Mouse (Mus musculus) erythroid progenitor cell, adult 5-6 weeks (primary cell): ENCODE data around the gene Ppm1k. TPM values are rescaled to one million over a fixed set of nuclear protein-coding genes. Genes with fewer than 3 reads are reported as not detected.
A peak's percentile ranks its signal among the peaks of the same experiment; 100 is the strongest.
"Not testable (repeated sequence)": the region's sequence is repeated elsewhere in the genome, so short reads cannot be mapped to it uniquely, and the experiment has no call there.

Experiments
- ATAC-seq: replicated peaks from 2 replicates; pipeline ENCODE4 v1.8.0; 2016; ENCODE audit warnings: moderate number of reproducible peaks, mild to moderate bottlenecking, moderate TSS enrichment, inconsistent platforms; ENCODE audit not compliant: poor library complexity, low FRiP score, severe bottlenecking
- total RNA-seq, 2 experiments: library from RNA; stranded (forward) in 1 of 2; stranded (reverse) in 1 of 2; fragments of 150-400 nt in 1 of 2; fragments of 186-747, 209-891 nt in 1 of 2; gene quantifications; 2 replicates each; pipeline versions ENCODE4 v1.2.3 to v1.2.4; 2015 to 2017; ENCODE audit warnings: low replicate concordance in 2 of 2

Ppm1k gene
- 0.42 and 1.4 TPM in 2 replicates for total RNA-seq (2015; ENCODE audit: low replicate concordance)
- 0.91 and 21.4 TPM in 2 replicates for total RNA-seq (2017; ENCODE audit: low replicate concordance)

DNA sequence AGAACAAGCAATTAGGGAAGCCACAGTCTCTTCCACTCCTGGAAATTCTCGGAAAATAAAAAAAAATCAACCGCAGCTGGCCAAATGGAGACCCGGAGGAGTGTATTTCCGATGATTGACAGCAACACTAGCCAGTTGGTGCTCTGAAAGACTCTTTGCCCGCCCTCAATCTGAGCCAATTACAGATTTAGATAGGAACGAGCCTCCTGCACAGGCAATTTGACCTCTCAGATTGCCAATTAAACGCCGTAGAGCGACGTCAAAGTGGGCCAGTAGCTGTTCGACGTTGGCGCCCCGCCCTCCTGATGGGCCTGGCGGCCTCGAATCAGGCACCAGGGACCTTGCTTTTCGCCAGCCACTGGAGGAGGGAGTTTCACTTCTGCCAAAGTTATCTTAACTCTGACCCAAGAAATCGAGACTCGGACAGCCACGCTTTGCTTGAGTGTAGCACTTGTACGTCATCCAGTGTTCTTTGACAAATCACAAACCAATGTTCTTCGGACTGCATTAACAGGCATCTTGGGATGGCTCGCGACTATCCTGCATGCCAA is at the start of gene Ppm1k:
Gene Ppm1k, minus strand, starts transcription at position 83 of the 551 bp plus-strand sequence.
- ATAC-seq, result peak; percentile 96

DNA sequence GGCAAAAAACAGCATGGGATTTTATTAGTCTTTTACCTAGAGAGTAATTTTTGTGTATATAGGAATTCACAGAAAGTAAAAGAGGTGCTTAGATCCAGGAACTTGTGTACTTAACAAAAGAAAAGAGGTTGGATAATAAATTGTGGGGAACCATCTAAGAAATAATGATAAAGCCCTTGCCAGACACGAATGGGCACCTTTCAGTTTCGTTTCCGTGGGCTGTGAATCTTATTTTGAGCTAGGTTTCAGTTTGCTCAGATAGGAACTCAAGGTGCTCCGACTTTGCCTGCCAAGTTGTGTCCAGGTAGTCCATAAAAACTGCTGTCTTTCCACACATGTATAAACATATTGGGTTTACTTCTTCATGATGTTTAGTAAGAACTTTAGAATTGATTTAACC is 47.1 kb upstream of the Ppm1k start:
- peak; percentile 53 for ATAC-seq

DNA sequence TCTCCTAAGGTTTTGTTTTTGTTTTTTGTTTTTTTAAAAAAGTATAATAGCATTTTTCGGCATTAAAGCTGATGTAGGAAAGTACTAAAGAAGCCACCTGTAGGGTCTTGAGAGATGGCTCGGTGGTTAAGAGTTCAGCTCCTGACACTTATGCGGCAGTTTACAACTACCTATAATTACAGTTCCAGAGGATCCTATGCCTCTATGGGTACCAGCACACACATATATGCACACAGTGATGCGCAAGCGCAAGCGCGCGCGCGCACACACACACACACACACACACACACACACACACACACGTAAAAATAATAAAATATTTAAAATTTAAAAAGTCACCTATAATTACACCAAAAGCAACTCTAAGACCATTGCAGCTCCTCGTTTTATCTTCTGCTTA is 46.3 kb upstream of the Ppm1k start:
- peak; percentile 39; the same call in 1 of the 2 replicates for ATAC-seq

- ATAC-seq, result peak; percentile 98
Measured at GRCm38 (mm10) chr6:57580881-57581548, 45.7 kb upstream of the Ppm1k start, which contains the start of gene Herc6. Gene Herc6 (plus strand): TSS chr6:57581000.

- no peak for ATAC-seq
Measured at GRCm38 (mm10) chr6:57571587-57571986, 36.3 kb upstream of the Ppm1k start.

- ATAC-seq, result peak; percentile 63; the same call in 1 of the 2 replicates
Measured at GRCm38 (mm10) chr6:57570170-57570974, 35.1 kb upstream of the Ppm1k start.

DNA sequence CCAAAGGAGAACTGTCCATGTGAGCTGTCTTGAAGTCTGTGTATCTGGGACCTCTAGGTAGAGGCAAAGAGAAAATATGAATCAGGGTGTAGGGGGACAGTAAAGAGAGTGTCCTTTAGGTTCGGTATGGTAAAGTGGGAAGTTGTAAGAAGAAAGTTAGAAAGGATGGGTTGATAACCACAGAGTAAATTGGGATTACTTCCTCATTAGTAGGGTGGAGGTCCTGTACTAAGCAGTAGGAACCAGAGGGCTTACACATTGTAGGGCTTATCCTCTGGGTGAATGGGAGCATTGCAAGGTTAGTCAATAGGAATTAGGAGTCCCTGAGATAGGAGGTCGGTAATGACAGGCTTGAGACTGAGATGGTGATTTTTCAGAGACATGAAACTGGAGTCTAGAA is 32.4 kb upstream of the Ppm1k start:
- ATAC-seq, result no peak

GRCm38 (mm10) chr6:57565452-57565851 is 30.2 kb upstream of the Ppm1k start:
- ATAC-seq, result no peak

- ATAC-seq, result no peak
Measured at GRCm38 (mm10) chr6:57563454-57563853, 28.2 kb upstream of the Ppm1k start.

- ATAC-seq, result no peak
Measured at GRCm38 (mm10) chr6:57557796-57558317, 22.6 kb upstream of the Ppm1k start.

GRCm38 (mm10) chr6:57551211-57551796 is 16.0 kb upstream of the Ppm1k start:
- ATAC-seq, result no peak

GRCm38 (mm10) chr6:57544866-57545265 is 9.6 kb upstream of the Ppm1k start:
- ATAC-seq, result no peak

DNA sequence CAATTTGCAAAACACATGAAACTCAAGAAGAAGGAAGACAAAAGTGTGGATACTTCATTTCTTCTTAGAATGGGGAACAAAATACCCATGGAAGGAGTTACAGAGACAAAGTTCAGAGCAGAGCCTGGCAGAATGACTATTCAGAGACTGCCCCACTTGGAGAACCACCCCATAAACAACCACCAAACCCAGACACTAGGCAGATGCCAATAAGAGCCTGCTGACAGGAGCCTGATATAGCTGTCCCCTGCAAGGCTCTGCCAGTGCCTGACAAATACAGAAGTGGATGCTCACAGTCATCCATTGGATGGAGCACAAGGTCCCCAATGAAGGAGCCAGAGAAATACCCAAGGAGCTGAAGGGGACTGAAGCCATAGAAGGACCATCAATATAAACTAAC is 8.3 kb upstream of the Ppm1k start:
- not testable (repeated sequence) for ATAC-seq

- no peak for ATAC-seq
Measured at GRCm38 (mm10) chr6:57541737-57542335, 6.6 kb upstream of the Ppm1k start.

DNA sequence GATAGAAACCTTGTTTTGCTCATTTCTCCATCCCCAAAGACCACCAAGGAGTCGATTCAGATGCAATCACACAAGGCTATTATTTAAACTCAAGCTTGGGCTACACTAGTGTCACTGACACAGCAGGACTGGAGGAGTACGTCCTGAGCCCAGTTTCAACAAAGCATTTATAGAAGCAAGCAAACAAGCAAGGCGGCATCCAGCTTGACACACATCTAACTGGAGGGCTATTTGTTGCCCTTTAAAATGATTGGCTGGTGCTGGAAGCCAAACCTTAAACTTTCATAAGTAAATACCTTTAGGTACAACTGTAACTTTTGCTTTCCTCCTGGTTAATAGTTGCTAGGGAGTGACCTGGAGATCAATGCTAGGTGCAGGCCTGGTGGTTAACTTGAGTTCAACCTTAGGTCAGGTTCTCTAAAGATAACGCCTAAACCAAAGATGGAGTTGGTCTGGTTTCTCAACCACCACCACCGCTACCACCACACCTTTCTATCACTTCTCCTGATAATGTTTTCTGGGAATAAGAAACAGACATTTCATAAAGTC is 5.8 kb upstream of the Ppm1k start:
- ATAC-seq, result no peak

DNA sequence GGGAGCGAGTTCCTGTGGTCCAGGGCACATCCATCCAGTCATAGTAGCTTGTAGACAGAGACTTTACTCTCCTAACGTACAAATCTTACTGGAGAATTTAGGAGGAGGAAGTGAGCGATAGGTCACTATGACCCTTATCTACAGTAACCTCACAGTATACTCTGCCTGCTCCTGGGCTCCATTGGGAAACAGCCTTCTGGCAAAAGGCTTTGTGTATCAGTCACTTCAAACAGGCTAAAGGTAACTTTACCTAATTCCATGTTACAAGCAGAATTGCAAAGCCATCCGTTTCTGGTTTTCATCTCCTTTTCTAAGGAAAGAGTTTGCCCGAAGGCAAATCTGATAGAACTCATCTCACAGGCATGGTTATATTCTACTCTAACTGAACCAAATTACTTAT is 2.6 kb upstream of the Ppm1k start:
- ATAC-seq, result no peak

DNA sequence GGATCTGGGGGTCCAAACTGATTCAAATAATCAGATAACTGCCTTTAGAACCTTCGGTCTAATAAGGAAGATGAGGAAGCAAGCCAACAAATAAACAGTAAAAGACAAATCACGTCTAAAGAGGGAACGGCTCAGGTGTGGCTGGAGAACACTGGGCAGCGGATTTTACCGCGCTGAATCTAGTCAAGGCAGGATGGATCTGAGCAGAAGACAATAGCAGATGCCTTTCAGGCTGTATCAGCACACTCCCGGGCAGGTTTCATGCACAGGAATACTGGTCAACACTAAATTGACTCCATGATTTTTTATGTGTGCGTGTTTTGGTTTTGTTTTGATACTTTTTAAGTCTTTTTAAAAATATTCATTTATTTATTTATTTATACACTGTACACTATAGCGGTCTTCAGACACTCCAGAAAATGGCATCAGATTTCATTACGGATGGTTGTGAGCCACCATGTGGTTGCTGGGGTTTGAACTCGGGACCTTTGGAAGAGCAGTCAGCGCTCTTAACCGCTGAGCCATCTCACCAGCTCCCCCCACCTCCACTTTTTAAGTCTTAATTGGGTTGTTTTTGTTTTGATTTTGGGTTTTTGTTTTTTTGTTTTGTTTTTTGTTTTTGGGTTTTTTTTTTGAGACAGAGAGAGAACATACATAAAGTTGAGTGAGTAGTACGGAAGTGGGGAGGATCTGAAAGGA is 852 bp upstream of the Ppm1k start:
- no peak for ATAC-seq

DNA sequence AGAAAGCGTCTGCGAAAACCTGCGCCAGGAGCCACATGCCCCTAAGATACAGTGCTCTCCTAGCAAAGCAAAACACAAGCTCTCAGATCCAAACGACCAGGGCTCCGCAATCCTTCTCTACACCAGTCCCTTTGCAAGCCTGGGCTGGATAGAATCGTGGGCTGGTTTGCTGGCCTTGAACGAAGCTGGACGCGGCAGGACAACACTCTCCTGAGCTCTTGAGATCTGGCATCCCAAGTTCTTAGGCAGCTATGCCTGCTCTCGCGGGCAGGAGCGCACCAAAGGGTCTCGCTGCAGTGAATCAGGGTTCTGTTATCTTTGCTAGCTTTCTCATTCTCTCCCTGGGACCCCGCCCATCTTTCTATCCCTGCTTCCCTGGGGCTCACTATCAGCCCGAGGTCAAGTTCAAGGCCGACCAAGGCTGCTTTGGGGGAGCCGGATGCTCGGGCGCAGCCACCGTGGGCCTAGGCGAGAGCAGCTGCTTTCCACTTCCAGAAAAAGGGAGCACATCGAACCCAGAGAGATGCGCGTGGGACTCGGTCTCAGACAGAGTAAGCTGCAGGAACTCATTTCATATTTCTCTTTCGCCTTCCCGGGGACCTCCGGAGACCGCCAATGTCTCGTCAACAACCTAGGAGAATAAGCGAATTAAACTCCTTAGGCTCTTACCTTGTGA is 519 bp downstream of the Ppm1k start:
- 0 out of 2 replicates have a peak, but pooled peaks have one; percentile 30 for ATAC-seq
